ENCODE assay signal across 23 mouse cellular contexts in the genomic region with DNA sequence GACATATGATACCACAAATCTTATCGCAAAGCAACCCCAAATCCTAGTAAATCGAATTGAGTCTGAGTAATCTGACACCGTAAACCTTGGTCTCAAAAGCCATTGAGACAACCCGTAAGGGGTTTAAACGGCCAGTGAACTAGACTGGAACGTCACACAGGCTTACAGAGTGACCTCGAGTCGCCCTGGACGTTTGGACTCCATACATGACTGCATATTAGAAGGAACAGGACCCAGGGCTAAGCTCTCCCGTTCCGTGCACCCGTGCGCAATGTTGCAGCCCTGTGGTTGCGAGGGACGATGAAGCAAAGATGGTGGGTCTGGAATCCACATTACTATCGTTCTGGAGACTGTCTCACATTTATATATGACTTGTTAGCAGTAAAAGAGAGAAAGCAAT. TPM values are rescaled to one million over a fixed set of nuclear protein-coding genes. Genes with fewer than 3 reads are reported as not detected.
A peak's percentile ranks its signal among the peaks of the same experiment; 100 is the strongest.
DNase-seq lines count a peak whose midpoint lies in the region; ATAC-seq and TF ChIP-seq lines count a peak whose summit lies in the region.
"Had no signal": no experiment of that assay in that cellular context is flagged by ENCODE, and none has a peak within 500 bp of the region (broad histone marks: within the 10 kb centered on the region; RNA-seq: fewer than 3 reads in every experiment).

No protein-coding gene starts in this region.

- no peak overlapping the region for H3K4me2 ChIP-seq in forebrain, embryonic 11.5 days (ENCODE audit: low read depth, low read length, severe bottlenecking)
- no peak overlapping the region for H3K4me2 ChIP-seq in kidney, embryonic 16.5 days (replicated peaks; ENCODE audit: low read depth, low read length)
- H3K4me2 ChIP-seq in limb, embryonic 12.5 days, result no peak overlapping the region
- H3K4me2 ChIP-seq in limb, embryonic 14.5 days (replicated peaks; ENCODE audit: low read depth, low read length, severe bottlenecking), result no peak overlapping the region
- H3K4me2 ChIP-seq: embryonic facial prominence, embryonic 13.5 days; heart, embryonic 11.5 days; hindbrain, embryonic 12.5 days; hindbrain, embryonic 15.5 days; intestine, embryonic 15.5 days had no signal

- 79% methylated on average over 16 of the region's 16 CpGs for WGBS in forebrain, embryonic 11.5 days
- WGBS in forebrain, embryonic 10.5 days, result 84% methylated on average over 16 of the region's 16 CpGs
- 48% methylated on average over 16 of the region's 16 CpGs for WGBS in kidney, embryonic 16.5 days
- 55% methylated on average over 16 of the region's 16 CpGs for WGBS in limb, embryonic 12.5 days
- WGBS in limb, embryonic 14.5 days, result 56% methylated on average over 16 of the region's 16 CpGs

- TF ChIP-seq POLR2A in limb, embryonic 14.5 days (IDR thresholded peaks at IDR 0.05; ENCODE audit: borderline replicate concordance, extremely low read depth, insufficient read depth, insufficient read length), result no peak

- H3K4me1 ChIP-seq in forebrain, embryonic 11.5 days (replicated peaks; ENCODE audit: control insufficient read depth, insufficient read depth, low read length), result no peaks in the 10 kb centered on the region
- no peaks in the 10 kb centered on the region for H3K4me1 ChIP-seq in forebrain, embryonic 10.5 days
- no peaks in the 10 kb centered on the region for H3K4me1 ChIP-seq in kidney, embryonic 16.5 days (ENCODE audit: insufficient read depth, low read length)
- H3K4me1 ChIP-seq in limb, embryonic 12.5 days (replicated peaks), result peaks cover 11% of the 10 kb centered on the region; the same call in 1 of the 2 replicates
- no peaks in the 10 kb centered on the region for H3K4me1 ChIP-seq in limb, embryonic 14.5 days (ENCODE audit: control insufficient read depth, insufficient read depth, low read length)
- H3K4me1 ChIP-seq: hindbrain, embryonic 12.5 days; hindbrain, embryonic 15.5 days; intestine, embryonic 15.5 days had no signal

- peak; percentile 38 for DNase-seq in forebrain, embryonic 11.5 days (ENCODE audit: low spot score)
- no peak for DNase-seq in forebrain, embryonic 10.5 days (ENCODE audit: extremely low spot score, low spot score)
- no peak for DNase-seq in kidney, adult 11 months
- peak; percentile 3 for DNase-seq in limb, embryonic 14.5 days (ENCODE audit: low spot score)
- no peak for DNase-seq in urinary bladder, postnatal 14 days (ENCODE audit: low spot score)
- DNase-seq: adrenal gland, adult 2 months; adrenal gland, postnatal 14 days; cerebellum, adult 11 months; cerebellum, adult 2 months; cerebellum, adult 9-11 months; forebrain, postnatal 0 days; gastrocnemius, adult 2 months; gastrocnemius, postnatal 14 days; heart, adult 2 months had no signal

- no peaks in the 10 kb centered on the region for H3K36me3 ChIP-seq in forebrain, embryonic 11.5 days (ENCODE audit: control insufficient read depth, insufficient read depth, low read length)
- H3K36me3 ChIP-seq in forebrain, embryonic 10.5 days (replicated peaks), result no peaks in the 10 kb centered on the region
- no peaks in the 10 kb centered on the region for H3K36me3 ChIP-seq in kidney, embryonic 16.5 days (ENCODE audit: insufficient read depth, low read length)
- H3K36me3 ChIP-seq in limb, embryonic 12.5 days, result no peaks in the 10 kb centered on the region
- H3K36me3 ChIP-seq in limb, embryonic 14.5 days (ENCODE audit: control insufficient read depth, insufficient read depth, low read length), result no peaks in the 10 kb centered on the region
- H3K36me3 ChIP-seq: embryonic facial prominence, embryonic 13.5 days; hindbrain, embryonic 12.5 days; hindbrain, embryonic 15.5 days; intestine, embryonic 15.5 days had no signal

- no peak for ATAC-seq in forebrain, embryonic 11.5 days (replicated peaks; ENCODE audit: low FRiP score)
- ATAC-seq in kidney, embryonic 16.5 days (ENCODE audit: low FRiP score, low TSS enrichment), result 0 out of 2 replicates have a peak, but pooled peaks have one; percentile 64
- ATAC-seq in limb, embryonic 12.5 days (ENCODE audit: insufficient number of reproducible peaks, insufficient read depth, low FRiP score, low TSS enrichment, low read depth), result 0 out of 2 replicates have a peak, but pooled peaks have one; percentile 46
- ATAC-seq in limb, embryonic 14.5 days (ENCODE audit: low FRiP score, low read depth), result 0 out of 2 replicates have a peak, but pooled peaks have one; percentile 30
- ATAC-seq: CD4-positive, CD25-positive, alpha-beta regulatory T cell, adult 4 months; forebrain, postnatal 0 days; intestine, embryonic 15.5 days had no signal

- no peaks in the 10 kb centered on the region for H3K9me3 ChIP-seq in forebrain, embryonic 11.5 days (ENCODE audit: control insufficient read depth, low read length)
- H3K9me3 ChIP-seq in forebrain, embryonic 10.5 days, result no peaks in the 10 kb centered on the region
- H3K9me3 ChIP-seq in kidney, embryonic 16.5 days (ENCODE audit: low read length), result no peaks in the 10 kb centered on the region
- no peaks in the 10 kb centered on the region for H3K9me3 ChIP-seq in limb, embryonic 12.5 days
- no peaks in the 10 kb centered on the region for H3K9me3 ChIP-seq in limb, embryonic 14.5 days (ENCODE audit: control insufficient read depth, low read length)
- H3K9me3 ChIP-seq: embryonic facial prominence, embryonic 13.5 days; hindbrain, embryonic 12.5 days; hindbrain, embryonic 15.5 days; intestine, embryonic 15.5 days had no signal

- H3K4me3 ChIP-seq in forebrain, embryonic 11.5 days (ENCODE audit: low read depth, low read length), result no peak overlapping the region
- no peak overlapping the region for H3K4me3 ChIP-seq in forebrain, embryonic 10.5 days
- H3K4me3 ChIP-seq in kidney, embryonic 16.5 days (ENCODE audit: low read length), result no peak overlapping the region
- no peak overlapping the region for H3K4me3 ChIP-seq in limb, embryonic 12.5 days (replicated peaks)
- no peak overlapping the region for H3K4me3 ChIP-seq in limb, embryonic 14.5 days (replicated peaks; ENCODE audit: low read length)
- H3K4me3 ChIP-seq: embryonic facial prominence, embryonic 13.5 days; erythroblast, embryonic 14.5 days; gastrocnemius, adult 2 months; heart, adult 2 months; hindbrain, embryonic 12.5 days; hindbrain, embryonic 15.5 days; intestine, embryonic 15.5 days had no signal

- H3K9ac ChIP-seq in forebrain, embryonic 11.5 days (ENCODE audit: low read length), result no peak overlapping the region
- H3K9ac ChIP-seq in kidney, embryonic 16.5 days (replicated peaks; ENCODE audit: low read length), result no peak overlapping the region
- H3K9ac ChIP-seq in limb, embryonic 12.5 days (replicated peaks), result no peak overlapping the region
- no peak overlapping the region for H3K9ac ChIP-seq in limb, embryonic 14.5 days (ENCODE audit: low read depth, low read length, severe bottlenecking)
- H3K9ac ChIP-seq: embryonic facial prominence, embryonic 13.5 days; forebrain, postnatal 0 days; hindbrain, embryonic 12.5 days; hindbrain, embryonic 15.5 days; intestine, embryonic 15.5 days had no signal

- no peak overlapping the region for H3K27ac ChIP-seq in forebrain, embryonic 11.5 days (ENCODE audit: low read depth, low read length)
- no peak overlapping the region for H3K27ac ChIP-seq in forebrain, embryonic 10.5 days
- no peak overlapping the region for H3K27ac ChIP-seq in kidney, embryonic 16.5 days (ENCODE audit: low read length)
- no peak overlapping the region for H3K27ac ChIP-seq in limb, embryonic 12.5 days
- H3K27ac ChIP-seq in limb, embryonic 14.5 days (replicated peaks; ENCODE audit: low read depth, low read length), result no peak overlapping the region
- H3K27ac ChIP-seq: embryonic facial prominence, embryonic 13.5 days; gastrocnemius, adult 2 months; heart, adult 2 months; hindbrain, embryonic 12.5 days; hindbrain, embryonic 15.5 days; intestine, embryonic 15.5 days had no signal

- H3K27me3 ChIP-seq in forebrain, embryonic 11.5 days (ENCODE audit: control insufficient read depth, insufficient read depth, low read length), result no peaks in the 10 kb centered on the region
- H3K27me3 ChIP-seq in forebrain, embryonic 10.5 days (ENCODE audit: poor library complexity, severe bottlenecking), result no peaks in the 10 kb centered on the region
- no peaks in the 10 kb centered on the region for H3K27me3 ChIP-seq in kidney, embryonic 16.5 days (ENCODE audit: insufficient read depth, low read length)
- no peaks in the 10 kb centered on the region for H3K27me3 ChIP-seq in limb, embryonic 12.5 days
- H3K27me3 ChIP-seq in limb, embryonic 14.5 days (ENCODE audit: control insufficient read depth, insufficient read depth, low read length), result no peaks in the 10 kb centered on the region
- H3K27me3 ChIP-seq: embryonic facial prominence, embryonic 13.5 days; hindbrain, embryonic 12.5 days; hindbrain, embryonic 15.5 days; intestine, embryonic 15.5 days had no signal

RNA-seq across cellular contexts. Expression of a gene that starts 42.9 kb away (rescaled TPM):
- 43.9 and 47.3 TPM in 2 replicates for polyA plus RNA-seq in forebrain, embryonic 11.5 days (2014; fragmentation: Nextera tagmentation; extraction: Ambion mirVana)
- polyA plus RNA-seq in forebrain, embryonic 10.5 days (2016; fragmentation: Nextera tagmentation; extraction: Ambion mirVana), result 41.1 and 43.8 TPM in 2 replicates
- polyA plus RNA-seq in kidney, embryonic 16.5 days (2015; fragmentation: Nextera tagmentation; extraction: Ambion mirVana), result 85.0 and 85.3 TPM in 2 replicates
- polyA plus RNA-seq in limb, embryonic 12.5 days (2016; fragmentation: Nextera tagmentation; extraction: Ambion mirVana), result 45.0 and 46.8 TPM in 2 replicates
- polyA plus RNA-seq in limb, embryonic 14.5 days (2012; rRNA removed), result 32.5 and 37.5 TPM in 2 replicates
- polyA plus RNA-seq in limb, embryonic 14.5 days (2014; fragmentation: Nextera tagmentation; extraction: Ambion mirVana), result 51.7 and 54.1 TPM in 2 replicates

RNA-seq across cellular contexts. Expression of a gene that starts 43.3 kb away (rescaled TPM):
- polyA plus RNA-seq in forebrain, embryonic 11.5 days (2014; fragmentation: Nextera tagmentation; extraction: Ambion mirVana), result 20.4 and 21.8 TPM in 2 replicates
- polyA plus RNA-seq in forebrain, embryonic 10.5 days (2016; fragmentation: Nextera tagmentation; extraction: Ambion mirVana), result 23.6 and 23.9 TPM in 2 replicates
- polyA plus RNA-seq in kidney, embryonic 16.5 days (2015; fragmentation: Nextera tagmentation; extraction: Ambion mirVana), result 29.4 and 30.1 TPM in 2 replicates
- polyA plus RNA-seq in limb, embryonic 12.5 days (2016; fragmentation: Nextera tagmentation; extraction: Ambion mirVana), result 39.6 and 41.2 TPM in 2 replicates
- 15.7 and 18.7 TPM in 2 replicates for polyA plus RNA-seq in limb, embryonic 14.5 days (2012; rRNA removed)
- 24.7 and 26.8 TPM in 2 replicates for polyA plus RNA-seq in limb, embryonic 14.5 days (2014; fragmentation: Nextera tagmentation; extraction: Ambion mirVana)

Comparison
In these comparisons a context has a peak if more than half of its experiments do, and no peak if none do; other contexts are left out.
1. DNase-seq: peak in forebrain, embryonic 11.5 days (single experiment) and limb, embryonic 14.5 days (single experiment); none in forebrain, embryonic 10.5 days (single experiment), kidney, adult 11 months (single experiment) and urinary bladder, postnatal 14 days (single experiment).